Mouse (Mus musculus) lung, postnatal 14 days (tissue): ENCODE measurements at regions not wholly inside any gene's neighbourhood (a gene's known extent, or its start where the extent isn't known, plus 50 kb on each side); places are given as distances from the start of the nearest gene placed in this dataset.

Experiments used
- DNase-seq: peaks from one replicate; pipeline ENCODE4 v3.0.0; 2021

GRCm38 (mm10) chr15:28823526-28823925 lies 620.0 kb downstream of the Dnah5 start:
- no peak for DNase-seq

GRCm38 (mm10) chr15:28834831-28835230 lies 631.3 kb downstream of the Dnah5 start:
- no peak for DNase-seq

- DNase-seq, result no peak
Measured at GRCm38 (mm10) chr15:28840322-28840721, 636.8 kb downstream of the Dnah5 start.

GRCm38 (mm10) chr15:28856419-28856818 lies 652.9 kb downstream of the Dnah5 start:
- DNase-seq, result no peak

- DNase-seq, result no peak
Measured at GRCm38 (mm10) chr15:28858176-28858575, 654.6 kb downstream of the Dnah5 start.

GRCm38 (mm10) chr15:28864101-28864500 lies 660.5 kb downstream of the Dnah5 start:
- DNase-seq, result no peak

GRCm38 (mm10) chr15:28864913-28865312 lies 661.4 kb downstream of the Dnah5 start:
- DNase-seq, result no peak

GRCm38 (mm10) chr15:28873001-28873400 lies 669.4 kb downstream of the Dnah5 start:
- DNase-seq, result no peak

- DNase-seq, result peak; percentile 5
Measured at GRCm38 (mm10) chr15:28896248-28896808, 692.8 kb downstream of the Dnah5 start.

GRCm38 (mm10) chr15:28922437-28922836 lies 718.9 kb downstream of the Dnah5 start:
- no peak for DNase-seq

- DNase-seq, result no peak
Measured at GRCm38 (mm10) chr15:28948245-28948644, 744.7 kb downstream of the Dnah5 start.
